9 mouse cellular contexts compared by ENCODE assay signal in genomic region chr8:126852184-126852583, GRCm38 (mm10).
A peak's percentile ranks its signal among the peaks of the same experiment; 100 is the strongest.
DNase-seq lines count a peak whose midpoint lies in the region; ATAC-seq and TF ChIP-seq lines count a peak whose summit lies in the region.
"Had no signal": no experiment of that assay in that cellular context is flagged by ENCODE, and none has a peak within 500 bp of the region (broad histone marks: within the 10 kb centered on the region; RNA-seq: fewer than 3 reads in every experiment).

No protein-coding gene starts in this region.

- TF ChIP-seq POLR2A in bone marrow, adult 2 months (IDR thresholded peaks at IDR 0.05; ENCODE audit: borderline replicate concordance, control insufficient read depth, low read depth, low read length) = no peak

- no peak for DNase-seq in layer of hippocampus, adult 2 months (ENCODE audit: low spot score in 2 of 2)
- no peak for DNase-seq in layer of hippocampus, adult 18-20 months (ENCODE audit: low spot score in 2 of 2)
- DNase-seq in kidney, adult 9 months = peak; percentile 67
- DNase-seq in spleen, postnatal 36 days (ENCODE audit: low spot score in 2 of 2) = no peak
- DNase-seq in retina, postnatal 1 day = no peak
- DNase-seq in right cerebral cortex, postnatal 4 days = no peak

- peak overlapping the region; percentile 82 for H3K27ac ChIP-seq in layer of hippocampus, adult 2 months
- H3K27ac ChIP-seq in bone marrow, adult 2 months (ENCODE audit: control insufficient read depth, insufficient read depth, low read depth, low read length, poor library complexity) = peak overlapping the region; percentile 80
- H3K27ac ChIP-seq: neural tube, embryonic 12.5 days had no signal

- TF ChIP-seq CTCF in layer of hippocampus, adult 2 months (conservative IDR thresholded peaks at IDR 0.05) = no peak
- no peak for TF ChIP-seq CTCF in bone marrow, adult 2 months (IDR thresholded peaks at IDR 0.05; ENCODE audit: control insufficient read depth, insufficient read depth, low read length)

- peaks cover 30% of the 10 kb centered on the region for H3K4me1 ChIP-seq in bone marrow, adult 2 months (ENCODE audit: control insufficient read depth, insufficient read depth, low read length)

- peak; percentile 36 for ATAC-seq in megakaryocyte, adult 5-6 weeks (ENCODE audit: poor library complexity, severe bottlenecking)

- WGBS in bone marrow, adult 2 months = 23% methylated on average over 5 of the region's 5 CpGs

- H3K4me3 ChIP-seq in layer of hippocampus, adult 2 months = no peak overlapping the region
- no peak overlapping the region for H3K4me3 ChIP-seq in bone marrow, adult 2 months (replicated peaks; ENCODE audit: control insufficient read depth, low read depth, low read length)
- H3K4me3 ChIP-seq: neural tube, embryonic 12.5 days had no signal
